Mouse (Mus musculus): ENCODE data around the gene Cltc. TPM values are rescaled to one million over a fixed set of nuclear protein-coding genes. Genes with fewer than 3 reads are reported as not detected.

Gene Cltc
- polyA plus RNA-seq, 1 experiment = 389 TPM

DNA sequence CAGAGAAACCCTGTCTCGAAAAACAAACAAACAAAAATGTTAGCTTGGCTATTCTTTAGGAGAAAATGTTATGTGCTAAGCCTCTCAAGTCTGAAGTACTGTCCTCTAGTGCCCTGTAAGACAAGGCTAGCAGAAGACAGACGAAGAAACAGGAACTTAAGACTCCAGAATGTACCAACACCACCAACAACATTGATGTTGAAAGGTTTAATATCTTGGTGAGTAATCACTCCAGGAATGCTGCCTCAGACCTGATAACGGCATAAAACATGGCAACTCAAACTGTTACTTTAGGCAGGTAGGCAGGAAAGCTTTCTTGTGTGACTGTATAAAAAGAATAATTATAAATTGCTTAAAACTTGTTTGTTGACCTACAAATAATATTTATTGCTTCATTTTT lies 33.4 kb downstream of the Cltc start:
- Histone ChIP-seq H3K4me1 (ENCODE audit: control insufficient read depth, insufficient read depth, low read length) (peaks cover 35% of the 10 kb centered on the region), H3K4me3 (ENCODE audit: insufficient read depth, low read length) (no peak overlapping the region), H3K27ac (ENCODE audit: insufficient read depth, low read depth, low read length) (no peak overlapping the region)
- TF ChIP-seq CTCF (IDR thresholded peaks at IDR 0.05; ENCODE audit: low read depth, low read length) (no peak), POLR2A (IDR thresholded peaks at IDR 0.05; ENCODE audit: borderline replicate concordance, low read depth, low read length) (no peak)

GRCm38 (mm10) chr11:86719390-86719789 lies 38.0 kb downstream of the Cltc start:
- Histone ChIP-seq H3K4me1 (ENCODE audit: control insufficient read depth, insufficient read depth, low read length) (peaks cover 53% of the 10 kb centered on the region), H3K4me3 (ENCODE audit: insufficient read depth, low read length) (no peak overlapping the region), H3K27ac (ENCODE audit: insufficient read depth, low read depth, low read length) (peak overlapping the region; percentile 90)
- TF ChIP-seq POLR2A (IDR thresholded peaks at IDR 0.05; ENCODE audit: borderline replicate concordance, low read depth, low read length) (no peak), CTCF (IDR thresholded peaks at IDR 0.05; ENCODE audit: low read depth, low read length) (no peak)

DNA sequence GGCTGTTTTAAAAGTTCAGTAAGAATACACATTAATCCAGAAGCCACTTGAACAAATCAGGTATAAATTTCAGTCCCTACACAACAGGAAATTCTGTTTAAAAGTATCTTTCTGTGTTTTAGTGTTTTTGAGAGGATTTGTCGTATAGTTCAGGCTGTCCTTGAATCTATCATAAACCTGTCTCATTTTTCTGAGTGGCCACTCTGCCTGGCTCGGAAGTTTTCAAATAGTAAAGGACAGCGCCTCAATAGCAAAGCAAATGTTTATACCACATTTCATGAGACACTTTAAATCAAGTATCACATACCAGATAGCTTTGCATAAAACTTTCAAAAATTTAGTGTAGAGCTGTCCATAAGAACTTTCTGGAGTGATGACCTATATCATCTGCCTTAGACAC lies 39.0 kb downstream of the Cltc start:
- peaks cover 53% of the 10 kb centered on the region for H3K4me1 ChIP-seq (ENCODE audit: control insufficient read depth, insufficient read depth, low read length)
- no peak overlapping the region for H3K4me3 ChIP-seq (ENCODE audit: insufficient read depth, low read length)
- peak overlapping the region; percentile 95 for H3K27ac ChIP-seq (ENCODE audit: insufficient read depth, low read depth, low read length)
- TF ChIP-seq CTCF (IDR thresholded peaks at IDR 0.05; ENCODE audit: low read depth, low read length) (no peak), POLR2A (IDR thresholded peaks at IDR 0.05; ENCODE audit: borderline replicate concordance, low read depth, low read length) (no peak)

DNA sequence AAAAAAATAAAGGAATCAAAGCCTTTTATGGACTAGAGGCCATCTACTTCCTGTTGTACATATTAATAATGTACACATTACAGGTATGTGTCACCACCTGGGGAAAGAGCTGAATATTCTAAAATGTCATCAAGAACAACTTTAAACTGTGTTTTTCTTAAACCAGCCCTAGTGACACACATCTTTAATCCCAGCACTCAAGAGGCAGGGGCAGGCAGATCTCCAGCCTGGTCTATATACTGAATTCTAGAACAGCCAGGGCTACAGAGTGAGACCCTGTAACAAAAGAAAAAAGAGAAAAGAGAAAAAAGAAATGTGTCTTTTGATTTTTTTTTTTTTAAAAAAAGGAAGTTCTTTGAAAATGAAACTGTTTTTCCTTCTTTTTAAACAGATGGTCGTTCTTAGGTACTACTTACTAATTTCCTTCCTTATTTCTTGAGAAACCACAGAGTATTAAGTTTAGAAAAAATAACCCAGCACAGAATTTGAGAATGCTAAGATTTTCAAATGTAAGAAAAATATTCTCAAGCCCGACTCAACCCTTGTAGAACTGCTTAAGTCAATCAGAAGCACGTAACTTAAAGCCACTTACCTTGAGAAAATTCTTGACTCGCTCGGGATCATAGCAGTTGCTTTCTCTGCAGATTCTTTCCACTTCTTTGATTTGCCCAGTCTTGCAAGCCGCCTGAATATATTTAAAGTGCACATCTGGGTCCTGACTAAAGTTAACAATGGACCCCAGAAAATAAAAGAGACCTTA lies 39.9 kb downstream of the Cltc start:
- H3K27ac ChIP-seq (ENCODE audit: insufficient read depth, low read depth, low read length) = peak overlapping the region; percentile 99

DNA sequence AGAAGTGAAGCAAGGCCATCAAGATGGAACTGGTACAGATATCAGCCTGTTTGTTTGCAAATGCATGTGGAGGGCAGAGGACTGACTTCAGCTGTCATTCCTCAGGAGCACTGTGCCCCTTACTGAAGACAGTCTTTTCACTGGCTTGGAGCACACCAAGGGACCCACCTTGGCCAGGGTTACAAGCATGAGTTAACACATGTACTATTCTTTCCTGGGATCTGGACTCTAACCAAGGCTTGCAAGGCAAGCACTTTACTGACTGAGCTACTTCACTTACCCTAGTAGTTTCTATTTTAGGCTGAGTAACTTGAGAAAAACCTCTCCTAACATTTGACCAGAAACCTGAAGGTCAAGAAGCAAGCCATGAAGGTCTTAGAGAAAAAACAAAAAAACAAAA lies 42.8 kb downstream of the Cltc start:
- TF ChIP-seq POLR2A (IDR thresholded peaks at IDR 0.05; ENCODE audit: borderline replicate concordance, low read depth, low read length) (no peak), CTCF (IDR thresholded peaks at IDR 0.05; ENCODE audit: low read depth, low read length) (no peak)
- Histone ChIP-seq H3K4me1 (ENCODE audit: control insufficient read depth, insufficient read depth, low read length) (peaks cover 35% of the 10 kb centered on the region), H3K27ac (ENCODE audit: insufficient read depth, low read depth, low read length) (peak overlapping the region; percentile 40), H3K4me3 (ENCODE audit: insufficient read depth, low read length) (no peak overlapping the region)

More for the DNA sequence above, 39.9 kb downstream of the Cltc start:
- peak overlapping the region; percentile 25 for H3K4me3 ChIP-seq (ENCODE audit: insufficient read depth, low read length)
- TF ChIP-seq POLR2A (IDR thresholded peaks at IDR 0.05; ENCODE audit: borderline replicate concordance, low read depth, low read length) (no peak), CTCF (IDR thresholded peaks at IDR 0.05; ENCODE audit: low read depth, low read length) (no peak)
- H3K4me1 ChIP-seq (ENCODE audit: control insufficient read depth, insufficient read depth, low read length) = peaks cover 48% of the 10 kb centered on the region

GRCm38 (mm10) chr11:86701151-86701550 lies 56.2 kb downstream of the Cltc start:
- Histone ChIP-seq H3K27ac (ENCODE audit: insufficient read depth, low read depth, low read length) (no peak overlapping the region), H3K4me1 (ENCODE audit: control insufficient read depth, insufficient read depth, low read length) (no peaks in the 10 kb centered on the region), H3K4me3 (ENCODE audit: insufficient read depth, low read length) (no peak overlapping the region)
- TF ChIP-seq POLR2A (IDR thresholded peaks at IDR 0.05; ENCODE audit: borderline replicate concordance, low read depth, low read length) = no peak
- no peak for TF ChIP-seq CTCF (IDR thresholded peaks at IDR 0.05; ENCODE audit: low read depth, low read length)

DNA sequence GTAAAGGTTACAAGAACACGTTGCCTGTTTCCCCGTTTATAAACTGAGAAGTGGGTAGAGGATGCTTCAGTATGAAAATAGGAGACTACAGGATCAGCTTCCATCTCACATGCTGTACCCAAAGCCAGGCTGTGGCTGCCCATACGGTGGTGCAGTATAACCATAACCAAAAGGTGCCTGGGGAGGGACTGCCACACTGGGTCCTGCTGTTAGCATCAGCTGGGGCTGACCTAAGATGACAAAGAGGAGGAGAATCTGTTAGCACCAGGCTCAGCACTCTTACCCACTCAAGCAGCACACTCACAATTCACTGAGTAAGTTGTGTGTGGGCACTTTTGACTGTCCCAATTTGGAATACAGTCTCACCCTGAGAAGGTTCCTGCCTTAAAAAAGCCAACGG lies 61.9 kb downstream of the Cltc start:
- Histone ChIP-seq H3K4me3 (ENCODE audit: insufficient read depth, low read length) (no peak overlapping the region), H3K4me1 (ENCODE audit: control insufficient read depth, insufficient read depth, low read length) (peaks cover 8% of the 10 kb centered on the region), H3K27ac (ENCODE audit: insufficient read depth, low read depth, low read length) (no peak overlapping the region)
- TF ChIP-seq POLR2A (IDR thresholded peaks at IDR 0.05; ENCODE audit: borderline replicate concordance, low read depth, low read length) (no peak), CTCF (IDR thresholded peaks at IDR 0.05; ENCODE audit: low read depth, low read length) (no peak)

DNA sequence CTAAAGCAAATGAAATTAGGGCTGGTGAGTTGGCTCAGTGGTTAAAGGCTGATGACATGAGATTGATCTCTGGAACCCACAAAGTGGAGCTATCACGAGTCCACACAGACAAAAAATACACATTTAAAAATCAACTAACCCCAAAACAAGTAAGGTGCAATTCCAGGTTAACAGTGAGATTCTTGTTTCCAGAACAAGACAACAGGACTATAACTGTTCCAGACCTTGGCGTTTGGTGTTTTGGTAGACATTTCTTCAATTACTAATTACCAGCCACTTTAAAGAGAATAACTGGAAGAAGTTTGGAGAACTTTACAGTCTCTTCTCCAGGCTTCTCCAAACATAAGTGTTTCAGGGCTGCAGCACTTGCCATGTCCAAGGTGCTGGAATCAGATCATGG lies 64.8 kb downstream of the Cltc start:
- Histone ChIP-seq H3K4me1 (ENCODE audit: control insufficient read depth, insufficient read depth, low read length) (peaks cover 8% of the 10 kb centered on the region), H3K4me3 (ENCODE audit: insufficient read depth, low read length) (no peak overlapping the region), H3K27ac (ENCODE audit: insufficient read depth, low read depth, low read length) (no peak overlapping the region)
- no peak for TF ChIP-seq POLR2A (IDR thresholded peaks at IDR 0.05; ENCODE audit: borderline replicate concordance, low read depth, low read length)
- TF ChIP-seq CTCF (IDR thresholded peaks at IDR 0.05; ENCODE audit: low read depth, low read length) = no peak

- Histone ChIP-seq H3K27ac (ENCODE audit: insufficient read depth, low read depth, low read length) (no peak overlapping the region), H3K4me1 (ENCODE audit: control insufficient read depth, insufficient read depth, low read length) (peaks cover 11% of the 10 kb centered on the region), H3K4me3 (ENCODE audit: insufficient read depth, low read length) (no peak overlapping the region)
- TF ChIP-seq POLR2A (IDR thresholded peaks at IDR 0.05; ENCODE audit: borderline replicate concordance, low read depth, low read length) = no peak
- no peak for TF ChIP-seq CTCF (IDR thresholded peaks at IDR 0.05; ENCODE audit: low read depth, low read length)
Measured at GRCm38 (mm10) chr11:86691956-86692355, 65.4 kb downstream of the Cltc start.

GRCm38 (mm10) chr11:86691482-86691881 lies 65.9 kb downstream of the Cltc start:
- TF ChIP-seq CTCF (IDR thresholded peaks at IDR 0.05; ENCODE audit: low read depth, low read length) (no peak), POLR2A (IDR thresholded peaks at IDR 0.05; ENCODE audit: borderline replicate concordance, low read depth, low read length) (no peak)
- H3K27ac ChIP-seq (ENCODE audit: insufficient read depth, low read depth, low read length) = no peak overlapping the region
- H3K4me3 ChIP-seq (ENCODE audit: insufficient read depth, low read length) = no peak overlapping the region
- H3K4me1 ChIP-seq (ENCODE audit: control insufficient read depth, insufficient read depth, low read length) = peaks cover 13% of the 10 kb centered on the region

All from bone marrow macrophage, adult 2 months (primary cell).